Mouse (Mus musculus): ENCODE results near the gene Apoc4. TPM values are rescaled to one million over a fixed set of nuclear protein-coding genes. Genes with fewer than 3 reads are reported as not detected.

Gene Apoc4
- polyA plus RNA-seq, 1 experiment from 2014 or later = 0.34 TPM

GRCm38 (mm10) chr7:19651063-19651786 is 30.1 kb downstream of the Apoc4 start:
- H3K9me3 ChIP-seq (replicated peaks) = no peaks in the 10 kb centered on the region
- no peak overlapping the region for H3K27ac ChIP-seq
- peaks cover 70% of the 10 kb centered on the region for H3K36me3 ChIP-seq
- H3K4me2 ChIP-seq = no peak overlapping the region
- H3K27me3 ChIP-seq = no peaks in the 10 kb centered on the region
- ATAC-seq (replicated peaks; ENCODE audit: insufficient number of reproducible peaks, insufficient read depth, low FRiP score, low read depth) = no peak
- H3K4me1 ChIP-seq (replicated peaks) = no peaks in the 10 kb centered on the region; the same call in none of the 2 replicates
- no peak overlapping the region for H3K4me3 ChIP-seq
- WGBS = 77% methylated on average over 6 of the region's 6 CpGs
- H3K9ac ChIP-seq = no peak overlapping the region

GRCm38 (mm10) chr7:19641223-19641622 is 40.1 kb downstream of the Apoc4 start:
- ATAC-seq (replicated peaks; ENCODE audit: insufficient number of reproducible peaks, insufficient read depth, low FRiP score, low read depth) = no peak
- Histone ChIP-seq H3K36me3 (peaks cover 85% of the 10 kb centered on the region), H3K9ac (no peak overlapping the region), H3K4me1 (replicated peaks) (peaks cover 6% of the 10 kb centered on the region), H3K4me3 (no peak overlapping the region), H3K27me3 (no peaks in the 10 kb centered on the region), H3K4me2 (no peak overlapping the region), H3K27ac (no peak overlapping the region), H3K9me3 (replicated peaks) (no peaks in the 10 kb centered on the region)
- 92% methylated on average over 4 of the region's 4 CpGs for WGBS

DNA sequence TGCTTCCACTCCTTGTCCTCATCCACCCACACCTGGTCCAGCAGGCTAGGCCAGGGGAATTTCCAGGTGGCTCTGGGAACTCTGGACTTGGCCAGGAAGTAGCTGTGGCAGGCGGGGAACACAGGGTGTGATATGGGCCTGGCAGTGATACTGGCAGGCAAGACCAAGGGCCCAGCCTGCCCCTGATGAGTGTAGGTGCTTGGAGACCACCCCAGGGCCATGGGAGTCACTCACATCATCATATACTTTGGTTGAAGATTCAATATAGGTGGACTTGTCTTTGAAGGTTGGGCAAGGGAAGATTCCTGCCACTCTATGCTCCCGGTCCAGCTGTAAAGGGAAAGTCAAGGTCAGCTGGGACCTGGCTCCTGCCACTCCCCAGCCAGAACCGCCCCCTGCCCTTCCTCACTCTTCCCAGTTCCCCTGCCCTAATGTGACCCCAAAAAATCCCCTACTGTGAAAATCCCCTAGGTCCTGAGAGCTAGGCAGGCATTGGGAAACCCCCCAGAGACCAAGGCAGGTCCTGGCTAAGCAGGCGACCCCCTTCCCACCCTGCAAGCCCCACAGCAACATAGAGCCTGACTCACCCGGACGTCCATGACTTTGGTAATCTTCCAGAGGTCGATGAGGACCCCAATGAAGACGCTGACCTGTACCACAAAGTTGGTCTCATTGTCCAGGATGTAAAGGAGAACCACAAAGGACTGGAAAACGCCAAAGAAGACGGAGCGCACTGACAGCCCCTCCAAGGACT is 46.0 kb downstream of the Apoc4 start:
- Histone ChIP-seq H3K27me3 (no peaks in the 10 kb centered on the region), H3K27ac (no peak overlapping the region), H3K4me2 (no peak overlapping the region), H3K4me1 (replicated peaks) (peaks cover 13% of the 10 kb centered on the region), H3K4me3 (no peak overlapping the region), H3K36me3 (peaks cover 73% of the 10 kb centered on the region), H3K9ac (no peak overlapping the region), H3K9me3 (replicated peaks) (no peaks in the 10 kb centered on the region)
- WGBS = 86% methylated on average over 11 of the region's 11 CpGs
- no peak for ATAC-seq (replicated peaks; ENCODE audit: insufficient number of reproducible peaks, insufficient read depth, low FRiP score, low read depth)

GRCm38 (mm10) chr7:19634591-19634990 is 46.7 kb downstream of the Apoc4 start:
- no peak for ATAC-seq (replicated peaks; ENCODE audit: insufficient number of reproducible peaks, insufficient read depth, low FRiP score, low read depth)
- 88% methylated on average over 2 of the region's 2 CpGs for WGBS
- H3K36me3 ChIP-seq = peaks cover 69% of the 10 kb centered on the region

GRCm38 (mm10) chr7:19633855-19634254 is 47.4 kb downstream of the Apoc4 start:
- Histone ChIP-seq H3K4me2 (no peak overlapping the region), H3K27me3 (no peaks in the 10 kb centered on the region), H3K36me3 (peaks cover 62% of the 10 kb centered on the region), H3K9ac (no peak overlapping the region), H3K27ac (no peak overlapping the region), H3K4me1 (replicated peaks) (peaks cover 18% of the 10 kb centered on the region), H3K4me3 (no peak overlapping the region), H3K9me3 (replicated peaks) (no peaks in the 10 kb centered on the region)
- no peak for ATAC-seq (replicated peaks; ENCODE audit: insufficient number of reproducible peaks, insufficient read depth, low FRiP score, low read depth)
- 92% methylated on average over 15 of the region's 15 CpGs for WGBS

More at GRCm38 (mm10) chr7:19634591-19634990, 46.7 kb downstream of the Apoc4 start:
- H3K4me1 ChIP-seq (replicated peaks) = peaks cover 15% of the 10 kb centered on the region
- H3K27me3 ChIP-seq = no peaks in the 10 kb centered on the region
- H3K9me3 ChIP-seq (replicated peaks) = no peaks in the 10 kb centered on the region
- no peak overlapping the region for H3K27ac ChIP-seq
- no peak overlapping the region for H3K9ac ChIP-seq
- no peak overlapping the region for H3K4me3 ChIP-seq
- H3K4me2 ChIP-seq = no peak overlapping the region

DNA sequence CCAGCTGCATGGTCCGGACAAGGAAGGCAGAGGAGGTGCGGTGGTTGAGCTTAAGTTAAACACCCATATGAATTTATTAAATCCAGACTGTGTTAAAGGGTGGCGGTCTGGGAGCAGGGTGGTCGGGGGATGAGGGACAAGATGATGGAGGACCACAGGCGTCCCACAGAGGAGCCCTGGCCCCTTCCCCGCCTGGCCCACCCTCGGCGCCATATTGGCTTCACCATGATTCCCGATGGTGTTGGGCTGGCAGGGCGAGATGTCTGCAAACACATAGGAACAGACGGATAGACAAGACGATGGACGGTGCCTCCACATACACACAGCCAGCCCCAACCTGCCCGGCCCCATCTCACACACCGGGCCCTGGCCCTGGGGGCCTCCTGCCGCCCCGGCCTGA is 48.1 kb downstream of the Apoc4 start:
- H3K36me3 ChIP-seq = peaks cover 56% of the 10 kb centered on the region
- no peak overlapping the region for H3K27ac ChIP-seq
- H3K9ac ChIP-seq = no peak overlapping the region
- WGBS = 84% methylated on average over 17 of the region's 17 CpGs
- no peak overlapping the region for H3K4me3 ChIP-seq
- no peak overlapping the region for H3K4me2 ChIP-seq
- no peak for ATAC-seq (replicated peaks; ENCODE audit: insufficient number of reproducible peaks, insufficient read depth, low FRiP score, low read depth)
- H3K27me3 ChIP-seq = no peaks in the 10 kb centered on the region
- H3K4me1 ChIP-seq (replicated peaks) = peaks cover 23% of the 10 kb centered on the region
- no peaks in the 10 kb centered on the region for H3K9me3 ChIP-seq (replicated peaks)

DNA sequence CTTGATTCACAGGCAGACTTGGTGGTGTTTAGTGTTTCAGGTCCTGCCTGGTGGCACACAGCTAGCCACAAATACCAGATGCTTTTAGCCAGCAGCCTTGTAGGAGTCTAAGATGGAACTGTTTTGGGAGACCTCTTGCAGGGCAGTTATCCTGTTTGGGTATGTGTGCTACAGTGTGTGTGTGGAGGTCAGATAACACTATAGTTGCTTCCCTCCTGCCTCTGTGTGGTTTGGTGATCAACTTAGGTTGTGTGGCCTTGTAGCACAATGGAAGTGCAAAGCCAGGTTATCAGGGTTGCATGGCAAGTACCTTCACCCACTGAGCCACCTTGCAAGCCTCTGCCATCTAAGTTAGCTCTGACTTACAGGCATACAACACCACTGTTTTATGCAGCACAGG is 48.6 kb downstream of the Apoc4 start:
- Histone ChIP-seq H3K4me2 (no peak overlapping the region), H3K4me3 (no peak overlapping the region), H3K4me1 (replicated peaks) (peaks cover 28% of the 10 kb centered on the region), H3K27me3 (no peaks in the 10 kb centered on the region), H3K36me3 (peaks cover 51% of the 10 kb centered on the region), H3K9me3 (replicated peaks) (no peaks in the 10 kb centered on the region), H3K27ac (no peak overlapping the region), H3K9ac (no peak overlapping the region)
- ATAC-seq (replicated peaks; ENCODE audit: insufficient number of reproducible peaks, insufficient read depth, low FRiP score, low read depth) = no peak

DNA sequence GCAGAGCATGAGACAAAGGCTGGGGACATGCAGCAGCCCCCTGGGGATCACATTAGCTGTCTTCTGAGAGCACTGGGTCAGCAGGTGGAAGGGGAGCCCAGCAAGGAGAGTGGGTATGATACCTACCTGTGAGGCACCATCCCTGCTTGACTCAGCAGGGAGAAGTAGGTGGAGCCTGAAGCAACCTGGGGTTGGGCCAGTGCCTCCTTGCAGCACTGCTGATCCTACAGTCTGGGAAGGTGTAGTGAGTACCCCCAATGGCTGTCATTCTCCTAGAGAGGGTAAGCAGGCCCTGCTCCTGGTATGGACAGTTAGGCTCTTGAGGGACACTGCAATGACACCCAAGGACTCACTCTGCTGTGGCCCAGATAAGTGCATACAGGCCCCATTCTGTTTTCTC is 49.0 kb downstream of the Apoc4 start:
- H3K4me2 ChIP-seq = no peak overlapping the region
- no peak overlapping the region for H3K4me3 ChIP-seq
- no peaks in the 10 kb centered on the region for H3K9me3 ChIP-seq (replicated peaks)
- no peak overlapping the region for H3K9ac ChIP-seq
- peaks cover 28% of the 10 kb centered on the region for H3K4me1 ChIP-seq (replicated peaks)
- ATAC-seq (replicated peaks; ENCODE audit: insufficient number of reproducible peaks, insufficient read depth, low FRiP score, low read depth) = no peak
- no peak overlapping the region for H3K27ac ChIP-seq
- no peaks in the 10 kb centered on the region for H3K27me3 ChIP-seq
- H3K36me3 ChIP-seq = peaks cover 48% of the 10 kb centered on the region

DNA sequence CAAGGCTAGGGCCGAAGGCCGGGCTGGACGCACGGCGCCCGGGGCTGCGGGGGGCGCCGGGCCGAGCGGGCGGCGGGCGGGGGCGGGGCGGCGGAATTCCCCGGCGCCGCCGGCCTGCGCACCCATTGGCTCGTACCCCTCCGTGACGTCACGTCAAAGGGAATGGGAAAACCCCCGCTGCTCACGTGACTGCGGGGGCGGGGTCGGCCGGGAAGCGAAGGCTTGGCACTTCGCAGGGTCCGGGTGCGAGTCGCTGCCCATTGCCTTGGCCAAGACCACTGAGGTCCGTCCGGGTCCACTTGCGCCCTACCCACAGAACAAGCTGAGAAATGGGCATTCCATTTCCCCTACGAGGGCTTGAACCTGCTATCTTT is 51.9 kb downstream of the Apoc4 start, which contains the start of gene Relb:
TSS of gene Relb (minus strand) at position 78 of the 374 bp plus-strand sequence.
- Histone ChIP-seq H3K4me3 (peak within 1 kb of the TSS; percentile 65), H3K4me2 (peak within 1 kb of the TSS; percentile 88), H3K27ac (peak within 1 kb of the TSS; percentile 83), H3K36me3 (peaks cover 25% of the 10 kb centered on the region), H3K4me1 (replicated peaks) (peaks cover 15% of the 10 kb centered on the region), H3K9me3 (replicated peaks) (no peaks in the 10 kb centered on the region), H3K9ac (peak within 1 kb of the TSS; percentile 56), H3K27me3 (no peaks in the 10 kb centered on the region)
- ATAC-seq (replicated peaks; ENCODE audit: insufficient number of reproducible peaks, insufficient read depth, low FRiP score, low read depth) = peak; percentile 67
- WGBS = 0% methylated on average over 30 of the region's 41 CpGs

DNA sequence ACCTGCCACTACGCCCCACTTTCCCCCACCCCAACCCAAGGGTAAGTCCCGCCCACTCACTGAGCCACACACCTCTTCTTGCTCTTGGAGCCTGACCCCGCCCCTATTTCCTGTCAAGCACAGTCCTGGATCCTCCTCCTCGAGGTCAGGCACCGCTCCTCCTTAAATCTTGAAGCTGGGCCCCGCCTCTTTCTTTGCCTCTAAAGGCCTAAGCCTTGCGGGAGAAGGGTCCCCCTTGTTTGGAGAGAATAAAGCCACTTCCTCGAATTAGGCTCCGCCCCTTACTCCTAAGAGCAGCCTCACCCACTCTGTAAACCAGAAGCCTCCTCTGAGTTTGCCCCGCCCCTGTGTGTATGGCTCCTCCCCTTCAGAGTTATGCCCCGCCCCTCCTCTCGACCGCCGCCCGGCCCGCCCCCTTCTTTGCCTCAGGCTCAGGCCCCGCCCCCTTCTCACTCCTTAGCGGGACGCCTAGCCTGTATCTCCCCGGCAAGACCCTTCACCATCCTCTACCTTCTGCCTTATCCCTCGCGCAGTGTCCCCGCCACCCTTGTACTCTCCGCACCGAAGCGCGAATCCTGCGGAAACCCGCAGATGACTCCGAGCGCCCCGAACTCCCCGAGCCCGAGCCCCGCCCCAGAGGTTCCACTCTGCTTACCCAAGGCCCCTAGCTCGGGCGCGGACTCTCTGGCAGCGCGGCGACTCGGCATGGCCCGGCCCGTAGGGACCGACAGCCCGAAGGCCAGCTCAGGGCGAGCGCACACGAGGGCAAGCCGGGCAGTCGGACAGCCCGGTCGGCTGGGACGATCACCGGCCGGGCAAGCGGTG is 52.5 kb downstream of the Apoc4 start:
- H3K27me3 ChIP-seq = no peaks in the 10 kb centered on the region
- H3K9me3 ChIP-seq (replicated peaks) = no peaks in the 10 kb centered on the region
- H3K4me3 ChIP-seq = peak overlapping the region; percentile 65
- peak overlapping the region; percentile 88 for H3K4me2 ChIP-seq
- WGBS = 1% methylated on average over 57 of the region's 57 CpGs
- ATAC-seq (replicated peaks; ENCODE audit: insufficient number of reproducible peaks, insufficient read depth, low FRiP score, low read depth) = peak; percentile 85
- peaks cover 15% of the 10 kb centered on the region for H3K4me1 ChIP-seq (replicated peaks)
- peak overlapping the region; percentile 83 for H3K27ac ChIP-seq
- peak overlapping the region; percentile 56 for H3K9ac ChIP-seq
- peaks cover 19% of the 10 kb centered on the region for H3K36me3 ChIP-seq

DNA sequence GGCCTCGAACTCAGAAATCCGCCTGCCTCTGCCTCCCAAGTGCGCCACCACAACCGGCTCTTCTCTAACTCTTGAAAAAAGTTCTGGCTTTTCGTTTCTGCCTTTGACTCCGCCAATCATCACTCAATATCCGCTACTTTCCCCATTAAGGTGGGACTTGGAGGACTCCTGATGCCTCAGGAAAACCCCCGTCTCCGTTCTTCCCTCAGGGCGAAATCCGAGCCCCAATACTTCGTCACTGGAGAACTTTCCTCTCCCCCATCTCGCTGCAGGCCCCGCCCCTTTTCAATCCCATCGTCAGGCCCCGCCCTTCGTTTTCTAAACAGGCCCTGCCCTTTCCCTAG is 53.1 kb downstream of the Apoc4 start:
- peak overlapping the region; percentile 65 for H3K4me3 ChIP-seq
- peak overlapping the region; percentile 88 for H3K4me2 ChIP-seq
- H3K9me3 ChIP-seq (replicated peaks) = no peaks in the 10 kb centered on the region
- no peak for ATAC-seq (replicated peaks; ENCODE audit: insufficient number of reproducible peaks, insufficient read depth, low FRiP score, low read depth)
- 14% methylated on average over 17 of the region's 17 CpGs for WGBS
- peaks cover 15% of the 10 kb centered on the region for H3K4me1 ChIP-seq (replicated peaks)
- peaks cover 13% of the 10 kb centered on the region for H3K36me3 ChIP-seq
- no peak overlapping the region for H3K9ac ChIP-seq
- H3K27ac ChIP-seq = peak overlapping the region; percentile 83
- no peaks in the 10 kb centered on the region for H3K27me3 ChIP-seq

Measured in heart, embryonic 15.5 days (tissue).